Mouse (Mus musculus): ENCODE data around the gene Twf1. TPM values are rescaled to one million over a fixed set of nuclear protein-coding genes. Genes with fewer than 3 reads are reported as not detected.
A peak's percentile ranks its signal among the peaks of the same experiment; 100 is the strongest.

The Twf1 gene
- polyA plus RNA-seq, 1 experiment = 47.5 TPM

- Histone ChIP-seq H3ac (ENCODE audit: control insufficient read depth, insufficient read length, low read depth) (no peak overlapping the region), H3K36me3 (ENCODE audit: control insufficient read depth, insufficient read depth) (peaks cover 1% of the 10 kb centered on the region), H3K4me3 (ENCODE audit: insufficient read depth, poor library complexity, severe bottlenecking) (no peak overlapping the region), H3K27me3 (ENCODE audit: control insufficient read depth, insufficient read depth, insufficient read length) (no peaks in the 10 kb centered on the region), H3K79me3 (ENCODE audit: low read depth) (no peaks in the 10 kb centered on the region), H3K79me2 (ENCODE audit: control insufficient read depth, insufficient read depth) (no peaks in the 10 kb centered on the region)
- TF ChIP-seq CTCF (IDR thresholded peaks at IDR 0.05; ENCODE audit: control insufficient read depth, insufficient read depth, insufficient read length) (no peak), USF1 (IDR thresholded peaks at IDR 0.05; ENCODE audit: low read depth) (no peak), CEBPB (IDR thresholded peaks at IDR 0.05; ENCODE audit: low read depth) (no peak)
These were observed 30.6 kb downstream of the Twf1 start for GRCm38 (mm10) chr15:94558895-94559656.

GRCm38 (mm10) chr15:94557442-94557841 is 32.2 kb downstream of the Twf1 start:
- TF ChIP-seq USF1 (IDR thresholded peaks at IDR 0.05; ENCODE audit: low read depth) = no peak
- no peak for TF ChIP-seq FOSL1 (IDR thresholded peaks at IDR 0.05; ENCODE audit: insufficient read depth, low read length, poor library complexity, severe bottlenecking)
- peak; percentile 95 for TF ChIP-seq CTCF (IDR thresholded peaks at IDR 0.05; ENCODE audit: control insufficient read depth, insufficient read depth, insufficient read length)
- H3K79me2 ChIP-seq (ENCODE audit: control insufficient read depth, insufficient read depth) = no peaks in the 10 kb centered on the region
- H3K27me3 ChIP-seq (ENCODE audit: control insufficient read depth, insufficient read depth, insufficient read length) = no peaks in the 10 kb centered on the region
- H3K79me3 ChIP-seq (ENCODE audit: low read depth) = no peaks in the 10 kb centered on the region
- no peak overlapping the region for H3K4me3 ChIP-seq (ENCODE audit: insufficient read depth, poor library complexity, severe bottlenecking)
- no peak overlapping the region for H3ac ChIP-seq (ENCODE audit: control insufficient read depth, insufficient read length, low read depth)
- H3K36me3 ChIP-seq (ENCODE audit: control insufficient read depth, insufficient read depth) = peaks cover 5% of the 10 kb centered on the region

- TF ChIP-seq USF1 (IDR thresholded peaks at IDR 0.05; ENCODE audit: low read depth) (no peak), MYOG (IDR thresholded peaks at IDR 0.05; ENCODE audit: control insufficient read depth, extremely low read depth, insufficient read length) (no peak), FOSL1 (IDR thresholded peaks at IDR 0.05; ENCODE audit: insufficient read depth, low read length, poor library complexity, severe bottlenecking) (no peak), CEBPB (IDR thresholded peaks at IDR 0.05; ENCODE audit: low read depth) (no peak), MAX (IDR thresholded peaks at IDR 0.05) (no peak), MYOD1 (IDR thresholded peaks at IDR 0.05; ENCODE audit: control insufficient read depth, insufficient read length, low read depth) (no peak), CTCF (IDR thresholded peaks at IDR 0.05; ENCODE audit: control insufficient read depth, insufficient read depth, insufficient read length) (no peak)
- Histone ChIP-seq H3K27me3 (ENCODE audit: control insufficient read depth, insufficient read depth, insufficient read length) (no peaks in the 10 kb centered on the region), H3ac (ENCODE audit: control insufficient read depth, insufficient read length, low read depth) (no peak overlapping the region), H3K36me3 (ENCODE audit: control insufficient read depth, insufficient read depth) (peaks cover 5% of the 10 kb centered on the region), H3K79me3 (ENCODE audit: low read depth) (no peaks in the 10 kb centered on the region), H3K4me3 (ENCODE audit: insufficient read depth, poor library complexity, severe bottlenecking) (no peak overlapping the region), H3K79me2 (ENCODE audit: control insufficient read depth, insufficient read depth) (no peaks in the 10 kb centered on the region)
These were observed 36.2 kb downstream of the Twf1 start for GRCm38 (mm10) chr15:94553536-94553935.

- peaks cover 2% of the 10 kb centered on the region for H3K79me3 ChIP-seq (ENCODE audit: low read depth)
- no peak overlapping the region for H3K4me3 ChIP-seq (ENCODE audit: insufficient read depth, poor library complexity, severe bottlenecking)
- H3K36me3 ChIP-seq (ENCODE audit: control insufficient read depth, insufficient read depth) = no peaks in the 10 kb centered on the region
- H3ac ChIP-seq (ENCODE audit: control insufficient read depth, insufficient read length, low read depth) = no peak overlapping the region
- no peaks in the 10 kb centered on the region for H3K79me2 ChIP-seq (ENCODE audit: control insufficient read depth, insufficient read depth)
- no peak for TF ChIP-seq MYOG (IDR thresholded peaks at IDR 0.05; ENCODE audit: control insufficient read depth, extremely low read depth, insufficient read length)
- TF ChIP-seq CEBPB (IDR thresholded peaks at IDR 0.05; ENCODE audit: low read depth) = no peak
- no peak for TF ChIP-seq CTCF (IDR thresholded peaks at IDR 0.05; ENCODE audit: control insufficient read depth, insufficient read depth, insufficient read length)
- TF ChIP-seq MAX (IDR thresholded peaks at IDR 0.05) = no peak
- no peak for TF ChIP-seq USF1 (IDR thresholded peaks at IDR 0.05; ENCODE audit: low read depth)
- TF ChIP-seq FOSL1 (IDR thresholded peaks at IDR 0.05; ENCODE audit: insufficient read depth, low read length, poor library complexity, severe bottlenecking) = no peak
- no peak for TF ChIP-seq MYOD1 (IDR thresholded peaks at IDR 0.05; ENCODE audit: control insufficient read depth, insufficient read length, low read depth)
- no peaks in the 10 kb centered on the region for H3K27me3 ChIP-seq (ENCODE audit: control insufficient read depth, insufficient read depth, insufficient read length)
These were observed 44.8 kb downstream of the Twf1 start for GRCm38 (mm10) chr15:94544844-94545243.

GRCm38 (mm10) chr15:94544052-94544636 is 45.5 kb downstream of the Twf1 start:
- Histone ChIP-seq H3K79me2 (ENCODE audit: control insufficient read depth, insufficient read depth) (no peaks in the 10 kb centered on the region), H3K27me3 (ENCODE audit: control insufficient read depth, insufficient read depth, insufficient read length) (no peaks in the 10 kb centered on the region), H3K4me3 (ENCODE audit: insufficient read depth, poor library complexity, severe bottlenecking) (peak overlapping the region; percentile 63), H3K79me3 (ENCODE audit: low read depth) (peaks cover 2% of the 10 kb centered on the region), H3ac (ENCODE audit: control insufficient read depth, insufficient read length, low read depth) (peak overlapping the region; percentile 85), H3K36me3 (ENCODE audit: control insufficient read depth, insufficient read depth) (no peaks in the 10 kb centered on the region)
- TF ChIP-seq CTCF (IDR thresholded peaks at IDR 0.05; ENCODE audit: control insufficient read depth, insufficient read depth, insufficient read length) = no peak

GRCm38 (mm10) chr15:94543409-94544051 is 46.2 kb downstream of the Twf1 start, which contains the start of the genes Pus7l and Irak4:
Gene Pus7l, minus strand, starts transcription at chr15:94543547.
Gene Irak4, plus strand, starts transcription at chr15:94543643.
- no peak for TF ChIP-seq FOSL1 (IDR thresholded peaks at IDR 0.05; ENCODE audit: insufficient read depth, low read length, poor library complexity, severe bottlenecking)
- no peak for TF ChIP-seq MYOD1 (IDR thresholded peaks at IDR 0.05; ENCODE audit: control insufficient read depth, insufficient read length, low read depth)
- TF ChIP-seq MAX (IDR thresholded peaks at IDR 0.05) = no peak
- Histone ChIP-seq H3K36me3 (ENCODE audit: control insufficient read depth, insufficient read depth) (peaks cover 4% of the 10 kb centered on the region), H3K79me3 (ENCODE audit: low read depth) (peaks cover 2% of the 10 kb centered on the region), H3K4me3 (ENCODE audit: insufficient read depth, poor library complexity, severe bottlenecking) (peak within 1 kb of the TSS; percentile 63), H3K27me3 (ENCODE audit: control insufficient read depth, insufficient read depth, insufficient read length) (no peaks in the 10 kb centered on the region), H3ac (ENCODE audit: control insufficient read depth, insufficient read length, low read depth) (peak within 1 kb of the TSS; percentile 85), H3K79me2 (ENCODE audit: control insufficient read depth, insufficient read depth) (no peaks in the 10 kb centered on the region)
